Mouse (Mus musculus) liver, adult 2 months (tissue): ENCODE measurements around the gene Gpr142. TPM values are rescaled to one million over a fixed set of nuclear protein-coding genes. Genes with fewer than 3 reads are reported as not detected.

Experiments
- DNase-seq: peaks from one replicate; pipeline ENCODE4 v3.0.0-alpha.2; 2011; ENCODE audit warnings: low read depth, low spot score; ENCODE audit errors: extremely low read depth
- H3K27ac ChIP-seq: fragments of 200-500 bp; replicated peaks from 2 replicates; pipeline ENCODE4 v1.5.1; 2012; ENCODE audit warnings: low read depth, mild to moderate bottlenecking, control low read depth, inconsistent platforms, low read length; ENCODE audit not compliant: insufficient read depth
- H3K27me3 ChIP-seq: fragments of 200-500 bp; 2 replicates; pipeline ENCODE4 v1.6.1; 2012; ENCODE audit warnings: mild to moderate bottlenecking, moderate library complexity, low read length, inconsistent platforms; ENCODE audit not compliant: control insufficient read depth, insufficient read depth
- H3K36me3 ChIP-seq: fragments of 200-500 bp; 2 replicates; pipeline ENCODE4 v1.6.1; 2012; ENCODE audit warnings: low read length, inconsistent platforms; ENCODE audit not compliant: control insufficient read depth, insufficient read depth
- H3K4me1 ChIP-seq: fragments of 200-500 bp; 2 replicates; pipeline ENCODE4 v1.6.1; 2011; ENCODE audit warnings: low read length; ENCODE audit not compliant: control insufficient read depth, insufficient read depth
- H3K4me3 ChIP-seq: fragments of 200-500 bp; 2 replicates; pipeline ENCODE4 v1.5.1; 2011; ENCODE audit warnings: low read depth, mild to moderate bottlenecking, control low read depth, low read length, moderate library complexity; ENCODE audit not compliant: insufficient read depth
- H3K79me2 ChIP-seq: fragments of 200-500 bp; 2 replicates; pipeline ENCODE4 v1.6.1; 2012; ENCODE audit warnings: inconsistent platforms, mild to moderate bottlenecking, low read length, moderate library complexity; ENCODE audit not compliant: control insufficient read depth, insufficient read depth
- H3K9ac ChIP-seq: fragments of 200-500 bp; 2 replicates; pipeline ENCODE4 v1.6.1; 2012; ENCODE audit warnings: low read depth, mild to moderate bottlenecking, control low read depth, inconsistent platforms, low read length
- CTCF ChIP-seq: fragments of 200-500 bp; IDR thresholded peaks from 2 replicates; pipeline ENCODE4 v1.5.1; 2011; ENCODE audit warnings: low read depth, low read length, control low read depth
- POLR2A ChIP-seq: fragments of 200-500 bp; IDR thresholded peaks from 2 replicates; pipeline ENCODE4 v1.6.1; 2011; ENCODE audit warnings: low read length, control low read depth; ENCODE audit not compliant: insufficient read depth; ENCODE audit errors: extremely low read depth
- WGBS: fragments of 180-500 bp; shearing (Covaris S2); methylation state at CpG from one replicate; pipeline ENCODE4 v1.1.7; 2018; 5-methylcytosine and 5-hydroxymethylcytosine counted together
- polyA plus RNA-seq: library from polyadenylated mRNA; depleted of rRNA; stranded (reverse); fragments of >200 nt; gene quantifications from 2 replicates; pipeline ENCODE4 v1.2.3, GENCODE M21; 2012
- total RNA-seq: library from RNA; depleted of rRNA; stranded (reverse); fragments of >200 nt; gene quantifications from 2 replicates; pipeline ENCODE4 v1.2.3, GENCODE M21; 2014

Gene Gpr142
- total and polyA plus RNA-seq, 2 experiments, result not detected

DNA sequence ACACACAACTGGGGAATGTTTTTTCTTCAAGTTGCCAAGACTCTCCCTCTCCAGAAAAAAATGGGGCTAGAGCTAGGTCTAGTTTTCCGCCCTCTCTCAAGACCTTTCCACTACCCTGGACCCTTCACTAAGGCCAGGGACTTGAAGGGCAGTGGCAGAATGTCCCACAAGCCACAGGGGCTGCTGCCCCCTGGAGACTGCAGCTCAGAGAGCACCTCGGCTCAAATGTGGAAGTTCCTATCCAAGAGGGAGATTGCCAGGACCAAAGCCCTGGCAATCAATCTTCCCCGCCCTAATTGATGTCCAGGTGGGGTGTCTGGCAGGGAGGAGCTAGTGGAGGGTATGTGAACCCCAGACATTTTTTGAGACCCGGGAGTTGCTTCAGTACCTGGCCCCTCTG lies 7.9 kb upstream of the Gpr142 start:
- TF ChIP-seq POLR2A (no peak), CTCF (no peak)
- H3K79me2 ChIP-seq, result no peaks in the 10 kb centered on the region
- peaks cover 32% of the 10 kb centered on the region for H3K27me3 ChIP-seq
- no peak overlapping the region for H3K9ac ChIP-seq
- no peaks in the 10 kb centered on the region; the same call in 1 of the 2 replicates for H3K4me1 ChIP-seq
- WGBS, result 47% methylated on average over 4 of the region's 4 CpGs
- H3K27ac ChIP-seq, result no peak overlapping the region
- DNase-seq, result no peak
- H3K36me3 ChIP-seq, result no peaks in the 10 kb centered on the region
- H3K4me3 ChIP-seq, result no peak overlapping the region

DNA sequence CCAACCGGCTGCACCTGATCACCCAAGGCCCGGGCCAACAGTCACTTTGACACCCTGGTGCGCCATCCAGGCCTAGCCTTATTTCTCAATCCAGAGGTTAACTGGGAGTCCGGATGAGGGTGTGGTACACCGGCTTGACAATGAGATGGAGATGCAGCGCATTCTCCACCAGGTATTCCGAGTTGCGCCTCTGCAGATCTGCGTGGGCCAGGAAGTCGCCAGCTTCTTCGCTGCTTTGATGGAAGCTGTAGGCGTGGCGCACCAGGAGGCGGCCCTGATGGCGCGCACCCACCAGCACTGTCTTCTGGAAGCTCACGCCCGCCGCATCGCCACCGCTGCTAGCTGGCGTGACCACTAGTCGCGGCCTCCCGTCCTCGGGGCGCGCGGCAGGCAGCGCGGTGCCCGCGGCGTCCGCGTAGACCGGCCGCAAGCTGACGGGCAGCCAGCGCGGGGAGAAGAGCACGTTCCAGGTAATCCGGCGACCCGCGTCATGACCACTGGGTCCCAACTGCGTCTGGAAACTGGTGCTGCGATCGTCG lies 7.3 kb upstream of the Gpr142 start:
- Histone ChIP-seq H3K4me1 (no peaks in the 10 kb centered on the region; the same call in 1 of the 2 replicates), H3K27ac (no peak overlapping the region), H3K79me2 (no peaks in the 10 kb centered on the region), H3K4me3 (peak overlapping the region; percentile 17; the same call in 1 of the 2 replicates), H3K36me3 (no peaks in the 10 kb centered on the region), H3K9ac (no peak overlapping the region), H3K27me3 (peaks cover 29% of the 10 kb centered on the region)
- no peak for DNase-seq
- WGBS, result 4% methylated on average over 50 of the region's 50 CpGs
- TF ChIP-seq POLR2A (no peak), CTCF (no peak)

DNA sequence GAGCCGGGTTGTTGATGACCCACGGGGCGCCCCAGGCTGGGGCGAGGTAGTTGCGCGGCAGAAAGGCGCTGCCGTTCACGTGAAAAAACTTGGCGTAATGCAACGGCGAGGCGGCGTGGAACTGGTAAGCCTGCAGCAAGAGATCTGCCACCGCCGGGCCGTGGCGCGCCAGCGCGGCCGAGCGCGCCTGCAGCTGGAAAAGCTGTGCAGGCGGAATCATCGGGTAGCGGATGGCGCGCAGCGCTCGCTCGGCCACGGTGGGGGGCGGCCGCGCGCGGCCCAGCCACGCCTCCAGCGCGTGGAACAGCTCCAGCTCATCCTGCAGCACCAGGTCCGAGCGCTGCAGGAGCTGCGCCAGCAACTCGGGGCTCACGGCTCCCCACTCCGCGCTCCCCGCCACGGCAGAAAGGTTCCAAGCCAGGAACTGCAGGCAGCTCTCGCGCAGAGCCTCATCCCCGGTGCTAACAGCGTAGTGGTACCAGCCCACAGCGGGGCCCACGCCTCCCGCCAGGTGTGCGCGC lies 6.8 kb upstream of the Gpr142 start:
- WGBS, result 2% methylated on average over 58 of the region's 59 CpGs
- TF ChIP-seq CTCF (no peak), POLR2A (no peak)
- H3K27ac ChIP-seq, result no peak overlapping the region
- H3K4me1 ChIP-seq, result no peaks in the 10 kb centered on the region; the same call in 1 of the 2 replicates
- no peaks in the 10 kb centered on the region for H3K36me3 ChIP-seq
- no peak for DNase-seq
- no peaks in the 10 kb centered on the region for H3K79me2 ChIP-seq
- H3K4me3 ChIP-seq, result peak overlapping the region; percentile 17; the same call in 1 of the 2 replicates
- H3K9ac ChIP-seq, result no peak overlapping the region
- H3K27me3 ChIP-seq, result peaks cover 28% of the 10 kb centered on the region

DNA sequence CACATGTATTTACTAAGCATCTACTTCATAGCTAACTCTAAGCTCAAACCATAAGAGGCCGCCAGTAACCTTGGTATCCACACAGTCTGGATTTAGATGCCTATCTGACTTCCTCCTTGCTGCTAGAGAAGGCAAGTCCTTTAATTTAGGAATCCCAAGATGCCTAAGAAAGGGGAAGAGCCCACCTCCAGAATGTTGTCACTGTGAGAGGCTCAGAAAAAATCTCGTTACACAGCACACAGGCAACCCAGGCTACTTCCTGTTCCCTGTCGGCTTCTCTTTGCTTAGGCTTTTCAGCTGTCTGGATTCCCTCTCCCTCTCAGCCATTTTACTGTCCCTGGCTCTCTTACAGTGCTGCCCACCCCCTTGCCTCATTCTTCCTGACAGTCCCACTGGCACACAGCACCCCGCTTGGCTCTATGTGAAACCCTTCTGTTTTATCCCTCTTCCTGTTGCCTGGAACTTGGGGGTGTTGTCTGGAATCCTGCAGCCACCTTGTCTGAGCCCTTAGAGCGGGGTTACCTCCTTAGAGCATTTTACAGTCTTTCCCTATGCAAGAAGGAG lies 5.7 kb upstream of the Gpr142 start:
- H3K27me3 ChIP-seq, result peaks cover 23% of the 10 kb centered on the region
- WGBS, result 74% methylated on average over 5 of the region's 5 CpGs
- H3K4me3 ChIP-seq, result no peak overlapping the region
- H3K9ac ChIP-seq, result no peak overlapping the region
- H3K4me1 ChIP-seq, result no peaks in the 10 kb centered on the region; the same call in 1 of the 2 replicates
- H3K36me3 ChIP-seq, result no peaks in the 10 kb centered on the region
- no peak overlapping the region for H3K27ac ChIP-seq
- TF ChIP-seq CTCF, result no peak
- TF ChIP-seq POLR2A, result no peak
- no peak for DNase-seq
- H3K79me2 ChIP-seq, result no peaks in the 10 kb centered on the region

DNA sequence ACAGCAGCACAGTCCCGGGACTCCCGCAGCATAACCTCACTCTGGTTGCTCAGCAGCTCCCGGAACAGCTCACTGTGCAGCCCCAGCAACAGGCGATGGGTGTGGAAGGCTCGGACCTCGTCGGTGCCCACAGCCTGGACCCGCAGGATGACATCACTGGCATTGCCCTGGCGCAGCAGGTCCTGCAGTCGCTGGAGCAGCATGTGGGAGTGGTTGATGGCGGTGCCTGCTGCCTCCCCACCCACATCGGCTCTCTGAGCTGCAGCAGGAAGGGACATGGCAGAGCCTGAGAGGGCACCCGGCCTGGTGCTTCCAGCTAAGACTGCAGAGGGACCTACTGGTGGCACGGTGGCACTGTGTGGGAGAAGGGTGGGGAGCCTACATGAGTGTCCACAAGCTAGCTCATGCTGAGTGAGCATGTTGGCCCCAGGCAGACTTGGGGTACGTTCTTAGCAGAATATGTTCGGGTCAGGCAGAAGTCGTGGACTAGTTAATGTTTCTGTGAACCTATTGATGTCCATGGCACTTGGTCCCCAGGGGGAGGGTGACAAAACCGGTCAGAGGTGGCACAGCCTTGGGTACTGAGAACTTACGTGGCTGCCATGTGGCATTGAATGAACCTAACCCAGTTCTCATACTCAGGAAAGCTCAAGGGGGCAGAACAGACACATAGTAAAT lies 4.7 kb upstream of the Gpr142 start:
- Histone ChIP-seq H3K4me1 (no peaks in the 10 kb centered on the region; the same call in 1 of the 2 replicates), H3K36me3 (no peaks in the 10 kb centered on the region), H3K4me3 (no peak overlapping the region), H3K27ac (no peak overlapping the region), H3K79me2 (no peaks in the 10 kb centered on the region), H3K27me3 (peaks cover 23% of the 10 kb centered on the region), H3K9ac (no peak overlapping the region)
- no peak for TF ChIP-seq CTCF
- no peak for TF ChIP-seq POLR2A
- DNase-seq, result no peak
- WGBS, result 52% methylated on average over 19 of the region's 19 CpGs

DNA sequence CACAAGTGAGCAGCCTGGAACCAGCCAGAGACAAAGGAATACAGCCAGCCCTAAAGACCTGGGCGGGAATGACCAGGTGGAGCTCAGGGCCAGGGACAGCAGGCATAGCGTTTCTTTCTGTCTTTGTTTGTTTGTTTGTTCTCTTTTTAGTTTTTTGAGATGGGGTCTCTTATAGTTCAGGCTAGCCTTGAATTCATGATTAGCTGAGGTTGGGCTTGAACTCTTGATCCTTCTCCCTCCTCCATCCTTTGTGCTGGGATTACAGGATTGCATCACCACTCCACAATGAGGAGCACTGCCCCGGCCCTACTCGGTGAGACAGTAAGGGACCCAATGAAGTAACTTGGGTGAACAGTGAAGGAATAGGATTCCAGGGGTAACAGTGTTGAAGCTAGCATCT lies 4.0 kb upstream of the Gpr142 start:
- H3K4me3 ChIP-seq, result no peak overlapping the region
- no peaks in the 10 kb centered on the region for H3K79me2 ChIP-seq
- H3K9ac ChIP-seq, result no peak overlapping the region
- H3K27me3 ChIP-seq, result peaks cover 22% of the 10 kb centered on the region
- no peaks in the 10 kb centered on the region for H3K36me3 ChIP-seq
- no peak overlapping the region for H3K27ac ChIP-seq
- 23% methylated on average over 4 of the region's 4 CpGs for WGBS
- TF ChIP-seq CTCF (no peak), POLR2A (no peak)
- DNase-seq, result no peak
- no peaks in the 10 kb centered on the region; the same call in 1 of the 2 replicates for H3K4me1 ChIP-seq
